Mouse (Mus musculus): ENCODE measurements around the gene Bod1l.

Bod1l gene

GRCm38 (mm10) chr5:41801622-41802021, 42.5 kb downstream of the Bod1l start:
- no peak for DNase-seq (ENCODE audit: low spot score in 2 of 2)

DNA sequence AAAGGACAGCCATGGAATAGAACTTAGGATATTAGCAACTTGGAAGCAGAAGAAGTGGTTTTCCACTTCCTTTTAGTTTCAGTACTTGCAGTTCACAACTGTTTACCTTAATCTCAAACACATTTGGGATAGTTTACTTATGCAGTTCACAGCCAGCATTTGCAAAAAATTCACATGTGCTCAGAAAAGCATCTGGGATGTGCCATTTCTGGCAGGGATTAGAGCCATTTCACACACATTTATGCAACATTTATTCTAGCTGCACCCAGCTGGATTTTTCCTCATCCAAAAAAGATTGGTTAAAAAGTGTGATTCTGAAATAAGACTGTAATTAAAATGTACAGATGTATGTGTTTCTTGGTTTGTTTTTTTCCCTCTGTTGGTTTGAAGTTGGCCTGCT, 49.7 kb downstream of the Bod1l start:
- DNase-seq (ENCODE audit: low spot score in 2 of 2): no peak

DNA sequence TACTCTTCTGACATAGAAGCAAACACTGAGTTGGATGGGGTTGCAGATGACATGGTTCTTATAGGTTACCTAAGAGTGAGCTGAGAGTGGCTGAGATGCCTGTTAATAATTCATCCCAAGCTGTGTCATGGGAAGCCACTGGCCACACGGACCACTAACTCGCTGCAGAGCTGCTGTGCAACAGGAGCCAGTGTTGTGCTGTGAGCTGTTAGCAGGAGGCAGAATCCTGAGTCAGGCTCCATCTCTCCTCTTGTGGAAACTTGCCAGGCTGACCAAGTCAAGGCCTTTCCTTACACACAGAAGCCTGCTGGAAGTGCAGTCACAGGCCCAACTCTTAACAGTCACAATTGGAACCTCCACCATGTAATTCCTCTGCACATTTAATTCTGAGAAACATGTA, 53.6 kb downstream of the Bod1l start:
- DNase-seq (ENCODE audit: low spot score in 2 of 2): no peak

DNA sequence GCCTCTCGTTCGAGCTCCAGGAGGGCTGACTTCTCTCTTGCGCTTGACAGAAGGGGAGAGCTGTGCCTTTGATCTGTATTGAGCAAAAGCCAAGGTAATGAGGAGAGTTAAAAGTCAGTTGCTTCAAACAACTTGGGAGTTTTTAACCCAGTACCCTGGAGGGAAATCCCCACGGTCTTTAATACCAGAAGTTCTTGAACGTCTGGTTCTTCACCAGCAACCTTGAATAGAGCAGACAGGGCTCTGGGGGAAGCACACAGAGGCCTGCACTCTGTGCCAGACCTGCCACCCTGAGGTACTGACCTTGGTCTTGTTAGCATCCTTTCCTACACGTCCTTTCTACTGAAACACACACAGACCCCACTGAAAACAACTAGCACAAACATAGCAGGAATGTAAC, 55.2 kb downstream of the Bod1l start:
- no peak for DNase-seq (ENCODE audit: low spot score in 2 of 2)

- no peak for DNase-seq (ENCODE audit: low spot score in 2 of 2)
Observed at GRCm38 (mm10) chr5:41781890-41782289, 62.2 kb downstream of the Bod1l start.

- DNase-seq (ENCODE audit: low spot score in 2 of 2): no peak
Observed at GRCm38 (mm10) chr5:41780026-41780425, 64.1 kb downstream of the Bod1l start.

GRCm38 (mm10) chr5:41775728-41776127, 68.4 kb downstream of the Bod1l start:
- no peak for DNase-seq (ENCODE audit: low spot score in 2 of 2)

DNA sequence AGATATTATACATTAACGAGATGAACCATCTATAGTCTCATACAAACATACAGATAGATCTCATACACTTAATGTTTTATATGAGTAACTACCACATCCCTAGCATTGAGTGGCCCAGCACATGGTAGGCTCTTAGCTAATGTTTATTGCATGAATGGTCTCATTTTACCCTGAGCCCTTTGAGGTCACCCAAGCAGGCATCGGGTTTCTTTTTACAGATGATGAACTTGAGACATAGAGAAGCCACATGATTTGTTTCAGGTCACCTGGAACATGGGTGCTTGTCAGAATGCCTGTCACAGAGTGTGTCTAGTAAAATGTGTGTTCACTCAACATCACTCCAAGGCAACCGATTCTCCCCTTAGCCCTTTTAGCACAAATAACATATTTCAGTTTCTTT, 68.8 kb downstream of the Bod1l start:
- DNase-seq (ENCODE audit: low spot score in 2 of 2): no peak

DNA sequence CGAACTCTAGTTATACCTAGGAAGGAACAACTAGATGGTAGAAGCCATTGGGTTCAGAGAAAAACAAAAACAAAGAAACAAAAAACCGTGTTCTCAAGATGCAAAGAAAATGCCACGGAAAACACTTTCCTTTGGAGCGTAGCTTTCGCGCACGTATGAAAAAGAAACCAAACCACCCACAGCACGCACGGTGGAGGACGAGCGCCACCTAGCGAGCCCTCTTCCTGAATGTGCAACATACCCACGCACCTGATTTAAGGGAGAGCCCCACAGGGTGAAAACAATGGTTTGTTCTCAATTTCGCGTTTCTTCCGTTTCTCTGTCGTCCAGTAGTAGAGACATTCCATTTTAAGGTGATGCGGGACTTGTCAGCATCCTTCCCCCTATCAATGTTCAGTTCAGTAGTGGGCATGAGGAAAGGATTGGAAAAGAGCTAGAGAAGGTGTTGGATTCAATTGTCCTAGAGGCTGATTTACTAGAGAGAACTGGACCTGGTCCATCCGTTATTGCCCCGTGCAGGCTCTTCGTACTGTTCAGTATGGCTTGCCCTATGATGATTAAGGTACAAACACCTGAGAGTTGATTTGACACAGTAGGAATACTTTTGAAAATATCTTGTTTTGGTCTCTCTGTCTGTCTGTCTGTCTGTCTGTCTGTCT, 75.6 kb downstream of the Bod1l start:
- DNase-seq (ENCODE audit: low spot score in 2 of 2): peak; percentile 88 to 92

- DNase-seq (ENCODE audit: low spot score in 2 of 2): no peak
Observed at GRCm38 (mm10) chr5:41767296-41768200, 76.6 kb downstream of the Bod1l start.

GRCm38 (mm10) chr5:41766406-41767010, 77.6 kb downstream of the Bod1l start:
- DNase-seq (ENCODE audit: low spot score in 2 of 2): no peak

DNA sequence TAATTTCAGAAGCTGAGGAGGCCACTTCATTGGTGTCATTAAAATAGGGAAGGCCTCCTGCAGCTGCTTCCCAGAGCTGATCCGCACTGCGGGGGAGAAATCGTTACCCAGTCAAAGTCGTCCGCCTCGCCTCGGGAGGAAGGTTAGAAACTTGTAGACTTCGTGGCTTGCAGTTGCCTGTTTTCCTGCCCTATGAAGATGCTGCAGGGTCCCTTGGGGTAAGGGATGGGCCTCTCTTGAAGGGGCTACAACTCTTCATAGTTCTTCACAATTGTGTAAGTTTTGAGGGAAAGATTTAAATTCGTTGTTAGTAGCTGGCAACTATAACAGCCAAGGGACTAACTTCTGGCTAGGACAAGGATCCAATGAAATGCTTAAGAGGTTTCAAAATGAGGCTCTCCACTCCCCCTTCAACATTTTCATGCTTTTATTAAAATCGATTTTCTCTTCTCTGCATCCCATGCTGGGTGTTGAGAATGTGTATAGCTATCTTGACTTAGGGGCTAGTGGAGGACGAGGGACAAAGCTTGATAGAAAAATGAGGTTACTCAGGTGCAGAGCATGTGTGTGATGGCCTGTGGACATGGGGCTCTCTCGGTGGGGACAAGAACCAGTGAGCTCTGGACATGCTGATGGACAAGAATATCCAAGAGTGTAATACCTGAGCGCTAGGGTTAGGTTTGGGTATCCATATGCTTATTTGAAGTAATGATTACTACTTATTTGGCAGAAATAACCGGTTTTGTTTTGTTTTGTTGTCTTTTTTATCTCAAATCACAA, 78.3 kb downstream of the Bod1l start:
- DNase-seq (ENCODE audit: low spot score in 2 of 2): no peak

GRCm38 (mm10) chr5:41763731-41764721, 80.1 kb downstream of the Bod1l start, which contains the start of gene Nkx3-2:
Nkx3-2 (minus strand) TSS chr5:41764501.
- no peak for DNase-seq (ENCODE audit: low spot score in 2 of 2)

DNA sequence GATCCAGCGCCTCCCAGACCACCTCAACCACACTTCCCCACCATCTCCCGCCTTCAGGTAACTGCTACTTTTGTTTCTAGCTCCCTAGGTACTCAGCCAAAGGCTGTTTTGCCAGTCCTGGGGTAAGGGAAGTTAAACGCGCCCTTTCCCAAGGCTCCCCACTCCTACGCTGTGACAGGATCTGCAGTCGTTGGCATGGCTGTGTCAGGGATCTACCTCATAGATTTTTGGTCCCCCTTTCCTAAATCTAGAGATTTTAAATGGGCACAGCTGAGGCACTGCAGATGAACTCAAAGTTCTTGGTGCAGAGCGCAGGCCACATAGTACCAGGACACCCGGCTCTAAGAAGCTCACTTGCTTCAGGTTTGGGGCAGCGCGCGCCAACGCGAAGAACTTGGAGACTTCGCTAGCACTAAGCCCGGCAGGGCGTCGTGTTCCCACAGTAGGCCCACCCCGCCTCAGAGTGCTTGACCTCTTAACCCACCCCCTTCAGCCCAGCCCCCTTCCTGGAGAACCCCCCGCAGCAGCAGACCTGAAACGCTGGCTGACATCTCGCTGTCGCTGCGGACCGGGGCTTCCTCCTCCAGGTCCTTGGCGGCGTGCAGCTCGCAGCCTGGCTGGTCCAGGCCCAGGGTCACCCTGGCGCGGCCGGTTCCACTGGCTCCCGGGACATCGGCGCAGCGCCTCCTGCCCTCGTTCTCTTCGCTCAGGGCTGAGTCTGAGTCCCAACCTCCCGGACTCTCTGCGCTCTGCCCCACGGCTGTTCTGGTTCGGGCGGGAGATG, 81.0 kb downstream of the Bod1l start:
- DNase-seq (ENCODE audit: low spot score in 2 of 2): no peak

DNA sequence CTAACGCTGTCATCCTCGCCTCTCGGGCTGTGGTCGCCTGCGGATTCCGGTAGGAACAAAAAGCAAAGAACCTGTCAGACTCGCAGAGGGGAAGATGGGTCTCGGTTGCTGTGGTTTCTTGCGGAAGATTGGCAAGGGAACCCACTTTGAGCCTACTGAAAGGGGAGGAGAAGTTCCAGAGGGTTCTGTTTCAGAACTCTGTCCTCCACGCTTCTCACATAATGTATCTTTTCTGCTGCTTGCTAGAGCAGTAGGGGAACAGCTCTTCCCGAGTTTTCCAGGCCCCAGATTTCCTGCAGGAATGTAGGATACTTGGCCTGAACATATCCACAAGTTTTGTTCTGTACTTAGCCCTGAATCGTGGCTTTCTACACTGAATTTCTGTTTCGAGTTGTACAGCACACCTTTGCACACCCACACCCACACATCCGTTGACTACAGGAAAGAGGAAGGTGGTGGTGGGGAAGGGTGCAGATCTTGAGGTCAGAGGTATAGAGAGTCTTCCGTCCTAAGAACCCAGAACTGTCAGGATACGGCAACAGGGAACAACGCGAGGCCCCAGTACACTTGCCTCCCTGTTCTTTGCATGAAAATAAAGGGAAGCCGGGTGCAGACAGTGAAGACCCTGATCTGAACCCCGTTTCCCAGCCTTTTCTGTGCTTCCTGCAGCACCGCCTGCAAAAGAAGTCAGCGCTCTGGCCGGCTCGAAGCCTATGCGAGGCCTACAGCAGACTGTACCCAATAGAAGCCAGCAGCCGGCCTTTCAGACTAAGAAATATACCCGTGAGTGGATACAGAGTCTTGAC, 81.8 kb downstream of the Bod1l start:
- no peak for DNase-seq (ENCODE audit: low spot score in 2 of 2)

DNA sequence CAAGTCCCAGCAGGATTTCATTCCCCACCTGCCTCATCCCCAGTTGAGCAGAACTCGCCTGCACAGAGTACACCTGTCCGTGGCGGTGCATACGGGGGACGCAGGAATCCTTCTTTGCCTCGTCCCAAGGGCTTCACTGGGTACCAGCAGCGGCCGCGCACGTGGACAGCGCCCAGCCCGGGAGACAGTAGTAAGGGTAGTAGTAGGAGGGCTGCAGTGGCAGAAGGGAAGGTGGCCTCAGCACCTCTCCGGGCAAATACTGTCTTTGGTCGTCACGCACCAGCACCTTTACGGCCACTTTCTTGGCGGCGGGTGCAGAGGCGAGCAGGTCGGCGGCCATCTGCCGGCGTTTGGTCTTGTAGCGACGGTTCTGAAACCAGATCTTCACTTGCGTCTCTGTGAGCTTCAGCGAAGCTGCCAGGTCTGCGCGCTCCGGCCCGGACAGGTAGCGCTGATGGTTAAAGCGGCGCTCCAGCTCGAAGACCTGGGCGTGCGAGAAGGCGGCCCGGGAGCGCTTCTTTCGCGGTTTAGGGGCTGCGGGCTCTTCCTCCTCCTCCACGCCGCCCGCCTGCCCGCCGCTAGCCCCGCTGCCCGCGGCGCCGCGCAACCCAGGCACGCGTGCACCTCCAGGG, 82.5 kb downstream of the Bod1l start:
- DNase-seq (ENCODE audit: low spot score in 2 of 2): no peak

- DNase-seq (ENCODE audit: low spot score in 2 of 2): no peak
Observed at GRCm38 (mm10) chr5:41760831-41761508, 83.1 kb downstream of the Bod1l start.

- no peak for DNase-seq (ENCODE audit: low spot score in 2 of 2)
Observed at GRCm38 (mm10) chr5:41760071-41760470, 84.0 kb downstream of the Bod1l start.

Data from right cerebral cortex, postnatal 10 days (tissue).